22 mouse cellular contexts compared by ENCODE assay signal in genomic region chr2:35670300-35670699, GRCm38 (mm10).
DNase-seq lines count a peak whose midpoint lies in the region; ATAC-seq lines count a peak whose summit lies in the region.
"Had no signal": no experiment of that assay in that cellular context is flagged by ENCODE, and none has a peak within 500 bp of the region (broad histone marks: within the 10 kb centered on the region; RNA-seq: fewer than 3 reads in every experiment).

No protein-coding gene starts in this region.

- H3K4me2 ChIP-seq in embryonic facial prominence, embryonic 14.5 days (ENCODE audit: low read depth, low read length), result no peak overlapping the region
- no peak overlapping the region for H3K4me2 ChIP-seq in limb, embryonic 12.5 days
- no peak overlapping the region for H3K4me2 ChIP-seq in stomach, embryonic 15.5 days
- H3K4me2 ChIP-seq: forebrain, embryonic 12.5 days; liver, embryonic 13.5 days; midbrain, embryonic 11.5 days had no signal

- no peak overlapping the region for H3K4me3 ChIP-seq in embryonic facial prominence, embryonic 14.5 days (ENCODE audit: low read depth, low read length)
- H3K4me3 ChIP-seq in limb, embryonic 12.5 days (replicated peaks), result no peak overlapping the region
- H3K4me3 ChIP-seq in stomach, embryonic 15.5 days (replicated peaks), result no peak overlapping the region
- H3K4me3 ChIP-seq: forebrain, embryonic 12.5 days; layer of hippocampus, adult 2 months; liver, embryonic 13.5 days had no signal

- no peaks in the 10 kb centered on the region for H3K27me3 ChIP-seq in embryonic facial prominence, embryonic 14.5 days (replicated peaks; ENCODE audit: control insufficient read depth, insufficient read depth, low read length)
- H3K27me3 ChIP-seq in limb, embryonic 12.5 days, result no peaks in the 10 kb centered on the region
- H3K27me3 ChIP-seq in stomach, embryonic 15.5 days (replicated peaks), result no peaks in the 10 kb centered on the region
- H3K27me3 ChIP-seq: forebrain, embryonic 12.5 days; liver, embryonic 13.5 days had no signal

- no peak for ATAC-seq in embryonic facial prominence, embryonic 14.5 days (ENCODE audit: low read depth)
- no peak for ATAC-seq in limb, embryonic 12.5 days (ENCODE audit: insufficient number of reproducible peaks, insufficient read depth, low FRiP score, low TSS enrichment, low read depth)
- no peak for ATAC-seq in stomach, embryonic 15.5 days (ENCODE audit: insufficient read depth, low FRiP score, low read depth)
- ATAC-seq in cerebellum, adult (ENCODE audit: insufficient number of reproducible peaks, low FRiP score, low TSS enrichment), result no peak

- peaks cover 5% of the 10 kb centered on the region; the same call in 1 of the 2 replicates for H3K36me3 ChIP-seq in embryonic facial prominence, embryonic 14.5 days (ENCODE audit: control insufficient read depth, insufficient read depth, low read length)
- peaks cover 42% of the 10 kb centered on the region for H3K36me3 ChIP-seq in limb, embryonic 12.5 days
- H3K36me3 ChIP-seq in stomach, embryonic 15.5 days, result no peaks in the 10 kb centered on the region
- H3K36me3 ChIP-seq: liver, embryonic 13.5 days had no signal

- no peaks in the 10 kb centered on the region for H3K9me3 ChIP-seq in embryonic facial prominence, embryonic 14.5 days (ENCODE audit: control insufficient read depth, low read length)
- H3K9me3 ChIP-seq in limb, embryonic 12.5 days, result no peaks in the 10 kb centered on the region
- no peaks in the 10 kb centered on the region for H3K9me3 ChIP-seq in stomach, embryonic 15.5 days
- H3K9me3 ChIP-seq: forebrain, embryonic 12.5 days; liver, embryonic 13.5 days had no signal

- WGBS in embryonic facial prominence, embryonic 14.5 days, result 68% methylated on average over 9 of the region's 9 CpGs
- 85% methylated on average over 9 of the region's 9 CpGs for WGBS in limb, embryonic 12.5 days
- 80% methylated on average over 9 of the region's 9 CpGs for WGBS in stomach, embryonic 15.5 days

- no peak overlapping the region for H3K9ac ChIP-seq in embryonic facial prominence, embryonic 14.5 days (ENCODE audit: low read depth, low read length)
- no peak overlapping the region for H3K9ac ChIP-seq in limb, embryonic 12.5 days (replicated peaks)
- no peak overlapping the region for H3K9ac ChIP-seq in stomach, embryonic 15.5 days
- H3K9ac ChIP-seq: forebrain, embryonic 12.5 days; liver, embryonic 13.5 days had no signal

- peaks cover 72% of the 10 kb centered on the region for H3K4me1 ChIP-seq in embryonic facial prominence, embryonic 14.5 days (ENCODE audit: control insufficient read depth, insufficient read depth, low read length)
- peaks cover 96% of the 10 kb centered on the region for H3K4me1 ChIP-seq in limb, embryonic 12.5 days (replicated peaks)
- peaks cover 55% of the 10 kb centered on the region for H3K4me1 ChIP-seq in stomach, embryonic 15.5 days

- peak overlapping the region; percentile 28; the same call in 1 of the 2 replicates for H3K27ac ChIP-seq in embryonic facial prominence, embryonic 14.5 days (replicated peaks; ENCODE audit: low read depth, low read length)
- H3K27ac ChIP-seq in limb, embryonic 12.5 days, result peak overlapping the region; percentile 59; the same call in 1 of the 2 replicates
- peak overlapping the region; percentile 49; the same call in 1 of the 2 replicates for H3K27ac ChIP-seq in stomach, embryonic 15.5 days
- H3K27ac ChIP-seq: forebrain, embryonic 12.5 days; liver, embryonic 13.5 days had no signal

- DNase-seq in lung, adult 18-20 months, result peak; percentile 34 to 54
- DNase-seq in lung, postnatal 25 days (ENCODE audit: low spot score), result no peak
- no peak for DNase-seq in embryonic facial prominence, embryonic 14.5 days (ENCODE audit: low spot score)
- DNase-seq in kidney, postnatal 10 days, result no peak
- DNase-seq in thymus, postnatal 10 days (ENCODE audit: low spot score in 2 of 2), result no peak
- DNase-seq: adrenal gland, adult 8-10 months; cerebellum, adult 9-11 months; embryo, embryonic 11 days; gastrocnemius, postnatal 10 days; heart, adult 18-20 months; kidney, adult 18-20 months; kidney, postnatal 14 days; left cerebral cortex, postnatal 4 days; liver, embryonic 13.5 days; right cerebral cortex, postnatal 4 days; thymus, adult 18-20 months had no signal

Comparison
In these comparisons a context has a peak if more than half of its experiments do, and no peak if none do; other contexts are left out.
1. DNase-seq: peak in lung, adult 18-20 months (2 of 2); none in lung, postnatal 25 days (single experiment), embryonic facial prominence, embryonic 14.5 days (single experiment), kidney, postnatal 10 days (single experiment) and thymus, postnatal 10 days (0 of 2).
2. Peak in every context shown above with its lines, with median percentiles within 50 percentile points of each other: H3K27ac ChIP-seq.